Mouse (Mus musculus) macrophage (primary cell): ENCODE measurements around the gene Mdm1. TPM values are rescaled to one million over a fixed set of nuclear protein-coding genes. Genes with fewer than 3 reads are reported as not detected.

ENCODE experiments used
- H3K27ac ChIP-seq: fragments of 350-480 bp; formaldehyde crosslinking; 2 replicates; pipeline ENCODE4 v1.9.0; 2021
- H3K36me3 ChIP-seq: fragments of 350-480 bp; formaldehyde crosslinking; 2 replicates; pipeline ENCODE4 v1.9.0; 2021; ENCODE audit errors: inconsistent target
- H3K4me3 ChIP-seq: fragments of 350-480 bp; formaldehyde crosslinking; 2 replicates; pipeline ENCODE4 v1.9.0; 2021; ENCODE audit errors: inconsistent target
- H3K79me2 ChIP-seq: fragments of 350-480 bp; formaldehyde crosslinking; 2 replicates; pipeline ENCODE4 v1.9.0; 2021; ENCODE audit errors: inconsistent target
- WGBS: methylation state at CpG from one replicate; pipeline ENCODE4 v1.1.7; 2026; ENCODE audit warnings: inconsistent platforms; ENCODE audit not compliant: missing documents; 5-methylcytosine and 5-hydroxymethylcytosine counted together
- polyA plus RNA-seq: library from polyadenylated mRNA; stranded (reverse); fragments of 250-400 nt; gene quantifications from 3 replicates; pipeline ENCODE4 v1.2.4, GENCODE M21; 2018; ENCODE audit warnings: inconsistent platforms
- total RNA-seq, 78 experiments: library from RNA; depleted of rRNA; stranded (reverse); fragments of 250-400 nt; gene quantifications; 1 replicate in 9 of 78; 2 replicates in 24 of 78; 3 replicates in 43 of 78; 4 replicates in 2 of 78; pipeline ENCODE4 v1.2.4; 2018; ENCODE audit warnings: inconsistent platforms in 56 of 78

The Mdm1 gene
- total RNA-seq (2018; cell fraction: chromatin; rRNA removed): 10 to 100 TPM in 17 of 26 experiments, 1 to 10 TPM in 9; 2.6 to 22.4 (median 12.4) TPM
- total RNA-seq (2018; cell fraction: cytosol; rRNA removed): 1 to 10 TPM; 1.5 to 4.7 (median 3.0) TPM
- 10 to 100 TPM in 8 of 26 experiments, 1 to 10 TPM in 18; 1.9 to 23.4 (median 8.5) TPM for total RNA-seq (2018; cell fraction: nucleus; rRNA removed)
- polyA plus RNA-seq: 3.3 to 6.4 TPM (median 4.7 TPM) in 3 replicates

DNA sequence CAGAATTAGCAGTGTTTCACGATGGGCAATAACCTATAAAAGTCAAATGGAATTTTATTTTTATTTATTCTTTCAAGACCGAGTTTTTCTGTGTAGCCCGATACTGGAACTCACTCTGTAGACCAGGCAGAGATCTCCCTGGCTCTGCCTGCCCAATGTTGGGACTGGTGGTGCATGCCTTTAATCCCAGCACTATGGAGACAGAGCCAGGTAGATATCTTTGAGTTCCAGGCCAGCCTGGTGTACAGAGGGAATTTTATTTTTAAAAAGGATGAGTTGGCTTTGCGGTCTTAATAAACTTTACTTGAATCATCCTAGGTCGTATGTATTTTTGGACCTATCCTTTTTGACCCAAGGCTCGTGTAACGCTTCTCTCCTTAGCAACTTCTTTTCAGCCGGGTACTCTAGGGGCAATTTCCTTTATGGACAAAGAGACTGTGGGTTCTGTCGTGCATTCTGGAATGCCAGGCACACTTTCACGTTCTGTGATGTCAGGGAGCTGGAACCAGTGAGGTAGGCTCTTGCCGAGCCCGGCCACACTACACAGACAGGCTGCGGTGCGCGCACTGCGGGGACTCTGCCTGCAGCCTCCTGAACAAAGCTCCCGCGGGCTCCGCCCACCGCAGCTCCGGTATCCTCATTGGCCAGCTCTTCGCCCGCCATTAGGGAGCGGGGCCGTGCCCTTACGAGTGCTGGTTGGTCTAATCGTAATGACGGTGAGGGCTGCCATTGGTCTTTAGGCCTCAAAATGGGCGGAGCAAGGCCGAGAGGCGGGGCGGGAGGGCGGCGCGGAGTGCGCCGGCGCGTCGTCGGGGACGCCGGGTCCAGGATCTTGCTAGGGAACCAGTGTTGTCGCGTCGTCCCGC is at the start of gene Mdm1:
Mdm1 (plus strand) TSS at position 794 of the 866 bp plus-strand sequence.
- 6% methylated on average over 46 of the region's 47 CpGs for WGBS
- H3K4me3 ChIP-seq: peak within 1 kb of the TSS; percentile 53
- no peak within 1 kb of the TSS for H3K27ac ChIP-seq
- H3K36me3 ChIP-seq: no peaks in the 10 kb centered on the region
- H3K79me2 ChIP-seq: no peaks in the 10 kb centered on the region

- 94% methylated on average over 6 of the region's 6 CpGs for whole genome bisulfite sequencing
Observed at GRCm38 (mm10) chr10:118092745-118093144, 48.9 kb upstream of the Mdm1 start.

GRCm38 (mm10) chr10:118093728-118094127 is 47.9 kb upstream of the Mdm1 start:
- Histone ChIP-seq H3K4me3 (no peak overlapping the region), H3K36me3 (no peaks in the 10 kb centered on the region), H3K79me2 (no peaks in the 10 kb centered on the region), H3K27ac (no peak overlapping the region)
- WGBS: 72% methylated on average over 8 of the region's 9 CpGs

More at GRCm38 (mm10) chr10:118092745-118093144, 48.9 kb upstream of the Mdm1 start:
- Histone ChIP-seq H3K4me3 (no peak overlapping the region), H3K27ac (no peak overlapping the region), H3K36me3 (no peaks in the 10 kb centered on the region), H3K79me2 (no peaks in the 10 kb centered on the region)

DNA sequence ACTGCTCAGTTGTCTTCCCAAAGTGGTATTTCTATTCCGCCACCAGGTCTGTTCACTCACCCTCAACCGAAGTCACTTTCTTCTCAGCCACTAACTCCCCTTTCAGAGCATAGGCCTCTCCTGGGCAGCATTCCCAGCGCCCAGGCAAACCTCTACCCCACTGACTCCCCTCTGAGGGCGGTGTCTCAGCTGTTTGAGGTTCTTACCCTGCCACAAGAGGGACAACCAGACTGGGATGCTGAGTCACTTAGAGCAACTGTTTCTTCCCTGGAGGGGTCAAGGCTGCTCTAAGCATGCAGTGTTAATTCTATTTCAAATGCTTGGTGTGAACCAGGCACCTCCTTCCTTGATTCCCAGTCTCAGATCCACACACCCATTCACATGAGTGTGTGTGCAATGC is 46.8 kb upstream of the Mdm1 start:
- Histone ChIP-seq H3K79me2 (no peaks in the 10 kb centered on the region), H3K36me3 (no peaks in the 10 kb centered on the region), H3K4me3 (no peak overlapping the region), H3K27ac (peak overlapping the region; percentile 97)
- WGBS: 93% methylated on average over 4 of the region's 4 CpGs

DNA sequence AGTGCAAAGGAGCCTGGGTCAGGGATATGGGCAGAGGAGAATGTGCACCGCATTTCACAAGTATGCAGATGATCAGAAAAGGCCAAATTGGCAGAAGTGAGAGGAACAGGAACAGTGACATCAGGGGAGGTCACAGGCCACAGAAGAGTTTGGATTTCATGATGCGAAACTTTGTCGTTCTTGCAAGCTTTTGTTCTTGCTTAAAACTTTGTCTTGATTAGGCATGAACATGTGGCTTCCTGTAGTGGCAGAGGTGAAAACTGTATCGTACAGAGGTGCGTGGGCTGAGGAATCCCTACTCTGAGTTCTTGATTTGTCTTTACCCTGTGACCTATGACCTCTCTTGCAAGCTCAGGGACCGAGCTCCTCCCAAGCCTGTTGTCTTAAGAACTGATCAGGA is 45.4 kb upstream of the Mdm1 start:
- Histone ChIP-seq H3K27ac (peak overlapping the region; percentile 97), H3K4me3 (no peak overlapping the region), H3K36me3 (no peaks in the 10 kb centered on the region), H3K79me2 (no peaks in the 10 kb centered on the region)
- 46% methylated on average over 6 of the region's 6 CpGs for WGBS

DNA sequence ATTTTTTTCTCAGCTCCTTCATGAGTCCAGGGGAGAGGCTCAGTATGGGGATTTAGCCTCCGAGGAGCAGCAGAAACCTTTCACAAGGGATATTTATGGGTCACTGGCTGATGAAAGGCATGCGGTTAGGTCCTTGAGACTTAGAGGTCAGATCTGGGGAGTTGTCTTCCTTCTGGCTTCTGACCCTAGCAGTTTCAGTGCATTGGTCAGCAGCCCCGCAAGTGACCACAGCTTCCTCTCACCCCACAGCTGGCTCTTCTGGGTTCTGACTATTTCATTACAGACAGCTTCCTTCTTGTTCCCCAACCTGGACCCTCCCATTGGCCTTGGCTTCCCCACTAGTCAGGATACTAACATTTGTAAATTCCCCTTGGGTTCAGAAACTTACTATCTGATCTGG is 43.7 kb upstream of the Mdm1 start:
- no peaks in the 10 kb centered on the region for H3K79me2 ChIP-seq
- no peak overlapping the region for H3K4me3 ChIP-seq
- WGBS: 5% methylated on average over 3 of the region's 3 CpGs
- H3K27ac ChIP-seq: peak overlapping the region; percentile 97
- no peaks in the 10 kb centered on the region for H3K36me3 ChIP-seq

GRCm38 (mm10) chr10:118100570-118100969 is 41.0 kb upstream of the Mdm1 start:
- WGBS: 11% methylated on average over 5 of the region's 5 CpGs
- no peak overlapping the region for H3K4me3 ChIP-seq
- H3K27ac ChIP-seq: peak overlapping the region; percentile 97
- no peaks in the 10 kb centered on the region for H3K79me2 ChIP-seq
- H3K36me3 ChIP-seq: no peaks in the 10 kb centered on the region

- H3K79me2 ChIP-seq: no peaks in the 10 kb centered on the region
- H3K4me3 ChIP-seq: no peak overlapping the region
- H3K27ac ChIP-seq: peak overlapping the region; percentile 97
- WGBS: 46% methylated on average over 2 of the region's 2 CpGs
- H3K36me3 ChIP-seq: no peaks in the 10 kb centered on the region
Observed at GRCm38 (mm10) chr10:118101056-118101455, 40.6 kb upstream of the Mdm1 start.

- no peak overlapping the region; the same call in 1 of the 2 replicates for H3K4me3 ChIP-seq
- no peaks in the 10 kb centered on the region for H3K79me2 ChIP-seq
- no peaks in the 10 kb centered on the region for H3K36me3 ChIP-seq
- H3K27ac ChIP-seq: peak overlapping the region; percentile 97
- WGBS: 2% methylated on average over 19 of the region's 20 CpGs
Observed at GRCm38 (mm10) chr10:118103020-118103666, 38.5 kb upstream of the Mdm1 start.

GRCm38 (mm10) chr10:118103906-118104305 is 37.7 kb upstream of the Mdm1 start:
- WGBS: 56% methylated on average over 10 of the region's 10 CpGs
- no peak overlapping the region for H3K4me3 ChIP-seq
- H3K36me3 ChIP-seq: no peaks in the 10 kb centered on the region
- H3K27ac ChIP-seq: peak overlapping the region; percentile 97
- no peaks in the 10 kb centered on the region for H3K79me2 ChIP-seq

- Histone ChIP-seq H3K27ac (no peak overlapping the region), H3K36me3 (no peaks in the 10 kb centered on the region), H3K79me2 (no peaks in the 10 kb centered on the region), H3K4me3 (no peak overlapping the region)
- 94% methylated on average over 9 of the region's 9 CpGs for WGBS
Observed at GRCm38 (mm10) chr10:118107031-118107430, 34.6 kb upstream of the Mdm1 start.

DNA sequence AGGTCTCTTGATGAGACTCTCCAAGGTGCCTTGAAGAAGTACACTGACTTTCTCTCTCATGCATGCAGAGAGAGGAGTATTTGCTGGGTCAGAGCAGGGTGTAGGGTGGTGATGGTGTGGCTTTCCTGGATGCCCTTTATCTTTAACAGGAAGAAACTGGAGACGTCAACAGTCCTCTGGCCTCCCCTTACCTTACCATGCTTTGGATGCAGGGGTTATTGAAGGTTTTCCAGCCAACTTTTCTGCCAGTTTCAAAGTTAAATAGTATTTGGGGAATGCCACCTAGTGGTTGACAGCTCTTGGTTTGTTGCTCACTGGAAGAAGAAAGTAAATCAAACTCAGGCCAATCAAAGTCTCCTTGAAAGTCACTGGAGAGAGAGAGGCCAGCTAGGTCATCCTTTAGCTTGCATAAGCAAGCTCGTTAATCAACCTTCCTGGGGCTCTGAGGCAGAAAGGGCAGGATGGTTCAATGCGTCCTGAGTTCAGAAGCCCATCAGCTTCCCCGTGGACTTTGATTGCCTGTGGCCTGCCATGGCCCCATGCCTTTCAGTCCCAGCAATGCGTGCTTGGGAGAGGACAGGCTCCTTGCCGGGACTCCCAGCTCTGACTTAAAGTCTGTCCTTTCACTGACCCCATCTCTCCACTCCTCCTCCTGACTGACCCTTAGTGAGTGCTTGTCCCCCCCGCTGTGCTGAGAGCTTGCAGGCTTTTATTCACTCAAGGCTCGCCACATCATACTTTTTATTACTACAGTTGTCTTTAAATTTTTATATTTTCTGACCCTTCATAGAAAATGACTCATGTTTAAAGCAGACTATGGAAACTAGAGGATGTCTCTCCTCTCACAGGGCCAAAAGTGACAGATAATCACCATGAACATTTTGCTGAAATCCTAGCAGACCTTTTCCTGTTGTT is 31.3 kb upstream of the Mdm1 start:
- Histone ChIP-seq H3K79me2 (no peaks in the 10 kb centered on the region), H3K36me3 (no peaks in the 10 kb centered on the region), H3K27ac (no peak overlapping the region), H3K4me3 (no peak overlapping the region)
- 64% methylated on average over 8 of the region's 8 CpGs for WGBS

DNA sequence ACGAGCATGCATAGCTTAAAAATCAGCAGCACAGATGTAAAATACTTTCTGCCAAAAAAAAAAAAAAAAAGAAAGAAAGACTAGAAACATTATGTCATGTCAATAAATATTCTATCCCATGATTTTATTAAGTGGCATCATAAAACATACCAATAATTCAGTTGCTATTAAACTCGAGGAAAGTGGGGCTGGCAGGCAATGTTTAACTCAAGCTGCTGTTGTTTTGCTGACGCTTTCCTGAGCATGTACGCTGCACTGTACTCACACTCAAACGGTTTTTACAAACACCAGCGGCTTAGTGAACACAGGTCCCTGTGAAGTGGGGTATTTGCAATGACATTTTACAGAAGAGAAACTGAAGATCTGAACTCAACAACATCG is 30.7 kb upstream of the Mdm1 start:
- no peaks in the 10 kb centered on the region for H3K36me3 ChIP-seq
- no peak overlapping the region for H3K27ac ChIP-seq
- H3K79me2 ChIP-seq: no peaks in the 10 kb centered on the region
- 89% methylated on average over 7 of the region's 7 CpGs for WGBS
- no peak overlapping the region for H3K4me3 ChIP-seq

DNA sequence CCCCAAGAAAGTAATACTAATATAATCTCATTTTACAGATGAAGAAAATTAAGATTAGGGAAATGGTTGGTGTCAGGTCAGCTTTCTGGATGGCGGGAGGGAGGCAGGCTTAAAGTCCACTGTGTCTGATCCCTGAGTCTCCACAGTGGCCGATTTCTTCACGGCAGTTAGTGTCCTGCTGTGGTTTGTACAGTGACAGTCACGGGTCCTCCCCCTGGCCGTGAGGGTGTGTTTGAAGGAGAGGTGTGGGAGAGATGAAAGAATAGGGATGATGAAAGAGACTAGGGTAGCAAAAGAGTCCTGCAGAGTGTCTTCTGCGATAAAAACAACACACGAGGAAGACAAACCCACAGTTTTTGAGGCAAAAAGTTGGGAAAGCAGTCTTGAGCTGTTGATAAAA is 30.0 kb upstream of the Mdm1 start:
- WGBS: 56% methylated on average over 7 of the region's 7 CpGs
- H3K27ac ChIP-seq: no peak overlapping the region
- no peaks in the 10 kb centered on the region for H3K36me3 ChIP-seq
- H3K79me2 ChIP-seq: no peaks in the 10 kb centered on the region
- H3K4me3 ChIP-seq: no peak overlapping the region
